Mouse (Mus musculus) limb, embryonic 13.5 days (tissue): ENCODE measurements at regions not wholly inside any gene's neighbourhood (a gene's known extent, or its start where the extent isn't known, plus 50 kb on each side); places are given as distances from the start of the nearest gene placed in this dataset.
"Not testable (repeated sequence)": the region's sequence is repeated elsewhere in the genome, so short reads cannot be mapped to it uniquely, and the experiment has no call there.

Experiments
- ATAC-seq: fragments of 200-750 bp; cut with Nextera tagmentation; 2 replicates; pipeline ENCODE4 v1.8.0; 2017; ENCODE audit warnings: low read depth, moderate number of reproducible peaks, moderate TSS enrichment; ENCODE audit not compliant: low FRiP score
- H3K27ac ChIP-seq: fragments of 300-500 bp; sonication (generic); 2 replicates; pipeline ENCODE4 v1.5.1; 2015; ENCODE audit warnings: inconsistent platforms, mild to moderate bottlenecking, moderate library complexity
- H3K27me3 ChIP-seq: fragments of 300-500 bp; sonication (generic); 2 replicates; pipeline ENCODE4 v1.6.1; 2015; ENCODE audit warnings: mild to moderate bottlenecking, inconsistent platforms
- H3K36me3 ChIP-seq: fragments of 300-500 bp; sonication (generic); 2 replicates; pipeline ENCODE4 v1.6.1; 2015; ENCODE audit warnings: inconsistent platforms, mild to moderate bottlenecking, moderate library complexity
- H3K4me1 ChIP-seq: fragments of 300-500 bp; sonication (generic); 2 replicates; pipeline ENCODE4 v1.6.1; 2015; ENCODE audit warnings: inconsistent platforms
- H3K4me2 ChIP-seq: fragments of 300-500 bp; sonication (generic); replicated peaks from 2 replicates; pipeline ENCODE4 v1.6.1; 2015; ENCODE audit warnings: inconsistent platforms, mild to moderate bottlenecking, moderate library complexity
- H3K4me3 ChIP-seq: fragments of 300-500 bp; sonication (generic); 2 replicates; pipeline ENCODE4 v1.5.1; 2015; ENCODE audit warnings: moderate library complexity, mild to moderate bottlenecking, inconsistent platforms
- H3K9ac ChIP-seq: fragments of 300-500 bp; sonication (generic); 2 replicates; pipeline ENCODE4 v1.6.1; 2015; ENCODE audit warnings: mild to moderate bottlenecking, inconsistent platforms
- H3K9me3 ChIP-seq: fragments of 300-500 bp; sonication (generic); 2 replicates; pipeline ENCODE4 v1.6.1; 2016; ENCODE audit warnings: inconsistent platforms
- WGBS: fragments of 180-500 bp; shearing (Covaris S2); methylation state at CpG from one replicate; pipeline ENCODE4 v1.1.7; 2015; 5-methylcytosine and 5-hydroxymethylcytosine counted together

DNA sequence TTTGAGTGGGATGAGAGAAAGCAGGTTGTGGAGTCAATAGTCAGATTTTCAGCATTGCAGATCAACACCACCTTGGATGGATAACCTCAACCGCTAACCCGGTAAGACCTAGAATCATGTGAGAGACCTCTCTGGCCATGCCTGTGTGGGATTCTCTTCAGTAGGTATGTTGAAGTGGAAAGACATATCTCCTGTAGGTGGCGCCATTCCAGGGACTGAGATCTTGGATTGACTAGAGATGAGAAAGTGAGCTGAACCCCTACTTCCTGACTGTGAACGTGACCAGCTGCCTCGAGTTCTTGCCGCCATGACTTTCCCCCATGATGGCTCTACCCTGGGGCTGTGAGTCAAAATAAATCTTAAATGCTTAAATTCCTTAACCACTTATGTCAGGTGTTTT, 102.7 kb downstream of the Eva1a start:
- Histone ChIP-seq H3K4me3 (no peak overlapping the region), H3K4me2 (no peak overlapping the region), H3K27ac (no peak overlapping the region), H3K36me3 (no peaks in the 10 kb centered on the region), H3K9me3 (no peaks in the 10 kb centered on the region; the same call in 1 of the 2 replicates), H3K4me1 (no peaks in the 10 kb centered on the region), H3K27me3 (no peaks in the 10 kb centered on the region), H3K9ac (no peak overlapping the region)
- WGBS, result 80% methylated on average over 6 of the region's 6 CpGs
- no peak for ATAC-seq

- Histone ChIP-seq H3K4me2 (no peak overlapping the region), H3K4me3 (no peak overlapping the region), H3K9me3 (no peaks in the 10 kb centered on the region), H3K4me1 (no peaks in the 10 kb centered on the region), H3K27ac (no peak overlapping the region), H3K36me3 (no peaks in the 10 kb centered on the region), H3K27me3 (no peaks in the 10 kb centered on the region), H3K9ac (no peak overlapping the region)
- ATAC-seq, result no peak
- WGBS, result 67% methylated on average over 2 of the region's 2 CpGs
These were observed 109.2 kb downstream of the Eva1a start for GRCm38 (mm10) chr6:82150051-82150450.

DNA sequence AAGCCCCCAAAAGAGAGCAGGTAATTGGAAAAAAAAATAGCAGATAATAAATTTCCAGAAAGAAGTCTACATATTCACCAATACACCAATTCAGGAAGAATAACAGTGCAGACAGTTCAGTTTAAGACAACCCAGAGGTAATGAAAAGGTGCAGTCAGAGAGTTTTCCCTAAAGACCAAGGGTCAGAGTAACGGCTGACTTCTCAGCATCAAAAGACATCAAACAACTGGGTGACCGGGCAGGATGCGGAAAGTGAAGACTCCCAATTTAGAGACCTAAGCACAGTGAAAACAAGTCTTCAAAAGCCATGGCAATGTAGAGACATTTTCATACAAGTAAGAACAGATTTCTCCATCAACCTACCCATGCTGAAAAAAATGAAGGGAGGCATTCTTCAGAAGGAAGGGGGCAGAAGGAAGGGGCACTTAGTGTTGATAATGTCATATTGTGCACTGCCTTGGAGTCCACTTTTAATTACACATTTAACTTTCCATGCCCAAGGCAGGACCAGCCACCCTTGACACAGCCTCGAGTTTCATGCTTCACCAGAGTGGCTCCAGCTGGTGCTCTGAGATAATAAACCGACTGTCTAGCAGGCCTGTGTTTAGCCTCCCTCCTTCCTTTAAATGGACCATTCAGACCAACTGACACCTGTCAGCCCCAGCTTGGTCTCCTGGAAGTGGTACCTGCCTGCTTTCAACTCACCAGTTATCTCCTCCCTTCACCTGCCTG, 129.7 kb downstream of the Eva1a start:
- no peak overlapping the region for H3K27ac ChIP-seq
- ATAC-seq, result no peak
- no peaks in the 10 kb centered on the region for H3K4me1 ChIP-seq
- 60% methylated on average over 5 of the region's 5 CpGs for WGBS
- H3K4me3 ChIP-seq, result no peak overlapping the region
- H3K27me3 ChIP-seq, result no peaks in the 10 kb centered on the region
- no peaks in the 10 kb centered on the region for H3K9me3 ChIP-seq
- H3K36me3 ChIP-seq, result no peaks in the 10 kb centered on the region
- H3K4me2 ChIP-seq, result no peak overlapping the region
- H3K9ac ChIP-seq, result no peak overlapping the region

DNA sequence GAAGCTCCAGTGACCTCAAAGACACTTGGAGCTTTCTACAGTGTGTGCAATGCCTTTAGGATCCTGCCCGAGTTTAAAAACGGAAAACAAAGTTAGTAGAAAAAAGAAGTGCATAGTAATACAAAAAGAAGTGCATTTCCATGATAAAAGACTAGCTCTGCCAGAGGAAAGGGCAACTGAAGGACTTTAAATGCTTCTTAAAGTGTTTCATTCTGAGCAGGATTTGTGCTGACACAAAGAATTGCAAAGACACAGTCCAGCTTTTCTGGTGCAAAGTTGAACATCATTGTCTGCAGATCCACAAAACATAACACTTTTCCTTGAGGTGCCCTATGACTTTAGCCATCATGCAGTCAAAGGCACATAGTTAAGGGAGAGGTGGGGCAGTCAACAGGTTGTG, 134.1 kb downstream of the Eva1a start:
- H3K9me3 ChIP-seq, result no peaks in the 10 kb centered on the region
- H3K4me2 ChIP-seq, result no peak overlapping the region
- H3K27me3 ChIP-seq, result no peaks in the 10 kb centered on the region
- no peaks in the 10 kb centered on the region for H3K36me3 ChIP-seq
- H3K4me3 ChIP-seq, result no peak overlapping the region
- no peak overlapping the region for H3K27ac ChIP-seq
- no peaks in the 10 kb centered on the region for H3K4me1 ChIP-seq
- no peak overlapping the region for H3K9ac ChIP-seq
- WGBS, result 75% methylated on average over 2 of the region's 2 CpGs
- ATAC-seq, result no peak

DNA sequence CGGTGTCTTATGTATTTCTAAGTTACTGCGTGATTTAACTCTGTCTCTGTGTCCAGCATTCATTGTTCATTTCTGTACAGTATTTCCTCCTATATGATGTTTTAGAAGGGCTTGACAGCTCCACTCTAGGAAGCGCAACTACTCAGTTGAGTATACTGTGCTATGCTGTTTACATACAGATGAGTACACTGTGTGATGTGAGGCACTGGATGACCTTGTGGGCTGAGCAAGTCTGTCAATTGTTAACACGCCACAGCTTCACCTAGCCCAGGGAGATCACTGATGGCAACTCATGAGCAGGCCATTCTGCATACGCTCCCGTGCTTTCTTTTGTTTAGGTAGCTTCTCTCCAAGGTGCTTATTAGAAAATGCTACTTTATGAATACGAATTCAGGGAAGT, 159.3 kb downstream of the Eva1a start:
- 88% methylated on average over 7 of the region's 7 CpGs for WGBS
- H3K27ac ChIP-seq, result no peak overlapping the region
- ATAC-seq, result no peak
- no peaks in the 10 kb centered on the region for H3K36me3 ChIP-seq
- H3K4me2 ChIP-seq, result no peak overlapping the region
- no peak overlapping the region for H3K9ac ChIP-seq
- H3K4me3 ChIP-seq, result no peak overlapping the region
- no peaks in the 10 kb centered on the region for H3K4me1 ChIP-seq
- H3K27me3 ChIP-seq, result no peaks in the 10 kb centered on the region
- no peaks in the 10 kb centered on the region for H3K9me3 ChIP-seq

- Histone ChIP-seq H3K9me3 (no peaks in the 10 kb centered on the region), H3K9ac (no peak overlapping the region), H3K4me2 (no peak overlapping the region), H3K27me3 (no peaks in the 10 kb centered on the region), H3K36me3 (no peaks in the 10 kb centered on the region), H3K4me1 (no peaks in the 10 kb centered on the region), H3K27ac (no peak overlapping the region), H3K4me3 (no peak overlapping the region)
- 81% methylated on average over 8 of the region's 8 CpGs for WGBS
- no peak for ATAC-seq
These were observed 164.2 kb downstream of the Eva1a start for GRCm38 (mm10) chr6:82204821-82205566.

DNA sequence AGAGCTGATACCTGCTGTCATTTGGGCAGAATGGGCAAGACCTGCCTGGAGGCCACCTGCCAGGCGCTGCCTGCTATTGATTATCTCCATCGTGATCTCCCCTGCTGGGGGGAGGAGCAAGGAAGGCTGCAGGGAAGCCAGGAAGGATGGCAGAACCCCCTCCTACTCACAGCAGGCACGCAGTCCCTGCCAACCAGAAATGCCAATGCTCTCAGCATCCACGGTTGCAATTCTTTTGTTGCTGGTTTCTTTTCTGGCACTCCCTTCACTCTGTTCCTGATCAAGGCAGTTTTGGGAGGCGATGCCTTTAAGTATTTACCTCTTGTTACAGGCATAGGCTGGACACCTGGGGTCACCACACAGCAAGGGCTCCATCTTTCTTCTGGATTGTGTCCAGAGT, 164.3 kb upstream of the Tacr1 start:
- Histone ChIP-seq H3K4me1 (peaks cover 9% of the 10 kb centered on the region), H3K4me2 (no peak overlapping the region), H3K9ac (no peak overlapping the region), H3K9me3 (no peaks in the 10 kb centered on the region), H3K36me3 (no peaks in the 10 kb centered on the region), H3K27ac (no peak overlapping the region), H3K27me3 (peaks cover 3% of the 10 kb centered on the region; the same call in 1 of the 2 replicates), H3K4me3 (no peak overlapping the region)
- peak; percentile 51; the same call in 1 of the 2 replicates for ATAC-seq
- WGBS, result 22% methylated on average over 5 of the region's 5 CpGs

GRCm38 (mm10) chr6:82240584-82241245, 161.4 kb upstream of the Tacr1 start:
- Histone ChIP-seq H3K27me3 (peaks cover 3% of the 10 kb centered on the region; the same call in 1 of the 2 replicates), H3K36me3 (no peaks in the 10 kb centered on the region), H3K27ac (no peak overlapping the region), H3K4me3 (no peak overlapping the region), H3K4me1 (peaks cover 9% of the 10 kb centered on the region), H3K9ac (no peak overlapping the region), H3K4me2 (no peak overlapping the region), H3K9me3 (no peaks in the 10 kb centered on the region)
- no peak for ATAC-seq
- WGBS, result 67% methylated on average over 7 of the region's 7 CpGs

DNA sequence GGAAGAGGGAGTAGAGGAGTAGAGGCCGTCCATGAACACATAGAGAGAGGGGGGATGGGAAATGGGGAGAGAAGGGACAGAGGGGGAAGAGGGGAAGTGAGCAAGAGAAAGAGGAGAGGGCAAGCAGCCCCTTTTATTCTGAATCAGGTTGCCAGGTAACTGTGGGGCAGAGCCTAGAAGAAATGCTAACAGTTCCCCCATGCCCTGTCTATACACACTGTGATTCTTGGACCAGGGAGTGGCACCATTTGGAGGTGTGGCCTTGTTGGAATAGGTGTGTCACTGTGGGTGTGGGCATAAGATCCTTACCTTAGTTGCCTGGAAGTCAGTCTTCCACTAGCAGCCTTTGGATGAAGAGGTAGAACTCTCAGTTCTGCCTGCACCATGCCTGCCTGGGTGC, 154.5 kb upstream of the Tacr1 start:
- 68% methylated on average over 1 of the region's 1 CpGs for WGBS
- ATAC-seq, H3K27me3 ChIP-seq, H3K4me1 ChIP-seq, H3K4me2 ChIP-seq, H3K27ac ChIP-seq, H3K9me3 ChIP-seq, H3K36me3 ChIP-seq, H3K9ac ChIP-seq, H3K4me3 ChIP-seq: not testable (repeated sequence)

- no peak overlapping the region for H3K9ac ChIP-seq
- H3K27ac ChIP-seq, result no peak overlapping the region
- no peaks in the 10 kb centered on the region for H3K27me3 ChIP-seq
- H3K4me2 ChIP-seq, result no peak overlapping the region
- no peak overlapping the region for H3K4me3 ChIP-seq
- ATAC-seq, result no peak
- H3K36me3 ChIP-seq, result no peaks in the 10 kb centered on the region
- 78% methylated on average over 1 of the region's 1 CpGs for WGBS
- no peaks in the 10 kb centered on the region for H3K4me1 ChIP-seq
- no peaks in the 10 kb centered on the region for H3K9me3 ChIP-seq
These were observed 117.6 kb upstream of the Tacr1 start for GRCm38 (mm10) chr6:82284494-82284893.

DNA sequence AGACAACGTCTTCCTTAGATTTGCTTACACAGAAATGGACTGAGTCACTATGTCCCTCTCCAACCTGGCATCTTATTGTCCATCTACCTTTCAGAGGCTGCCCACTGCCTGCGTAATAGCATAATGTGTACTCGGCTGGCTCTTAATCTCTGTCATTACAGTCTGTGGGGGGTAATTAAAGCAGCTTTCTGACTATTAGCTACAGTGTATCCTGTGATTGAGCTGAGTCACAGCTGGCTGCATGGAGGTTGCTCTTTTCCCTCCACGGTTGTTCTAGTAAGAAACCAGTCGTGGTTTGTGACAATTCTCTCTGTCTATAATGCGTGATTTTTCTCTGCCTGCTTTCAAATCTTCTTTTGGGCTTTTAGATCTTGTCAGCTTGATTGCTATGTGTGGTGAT, 116.9 kb upstream of the Tacr1 start:
- H3K4me2 ChIP-seq, result no peak overlapping the region
- H3K27ac ChIP-seq, result no peak overlapping the region
- WGBS, result 47% methylated on average over 6 of the region's 6 CpGs
- no peaks in the 10 kb centered on the region for H3K36me3 ChIP-seq
- ATAC-seq, result no peak
- no peak overlapping the region for H3K9ac ChIP-seq
- no peaks in the 10 kb centered on the region for H3K27me3 ChIP-seq
- H3K4me3 ChIP-seq, result no peak overlapping the region
- H3K4me1 ChIP-seq, result no peaks in the 10 kb centered on the region
- no peaks in the 10 kb centered on the region for H3K9me3 ChIP-seq

DNA sequence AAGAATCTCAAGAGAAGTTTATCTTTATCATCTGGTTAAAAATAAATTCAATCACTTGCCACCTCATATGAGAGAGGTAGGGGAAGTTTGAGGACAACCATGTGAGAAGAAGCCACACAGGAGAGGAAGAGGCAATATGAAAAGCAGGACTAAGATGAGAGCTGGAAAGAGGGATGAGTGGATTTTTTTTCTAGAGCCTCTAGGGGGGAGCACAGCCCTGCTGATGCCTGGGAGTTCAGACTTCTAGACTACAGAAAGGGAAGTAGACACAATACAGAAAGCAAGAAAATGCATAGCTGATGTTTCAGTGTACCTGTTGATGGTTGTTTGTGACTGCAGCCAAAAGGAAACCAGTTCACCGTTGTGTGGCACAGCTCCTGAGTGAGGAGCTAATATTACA, 108.6 kb upstream of the Tacr1 start:
- Histone ChIP-seq H3K27ac (no peak overlapping the region), H3K4me3 (no peak overlapping the region), H3K36me3 (no peaks in the 10 kb centered on the region), H3K9me3 (no peaks in the 10 kb centered on the region), H3K27me3 (no peaks in the 10 kb centered on the region), H3K4me2 (no peak overlapping the region), H3K4me1 (no peaks in the 10 kb centered on the region), H3K9ac (no peak overlapping the region)
- WGBS, result 94% methylated on average over 1 of the region's 1 CpGs
- ATAC-seq, result no peak
